Mouse (Mus musculus) gonadal fat pad, adult 2 months (tissue): ENCODE measurements around the gene Tmeff2. TPM values are rescaled to one million over a fixed set of nuclear protein-coding genes. Genes with fewer than 3 reads are reported as not detected.

Experiments used
- DNase-seq: peaks from one replicate; pipeline ENCODE4 v3.0.0-alpha.2; 2012; ENCODE audit warnings: low read depth
- polyA plus RNA-seq: library from polyadenylated mRNA; depleted of rRNA; stranded (reverse); fragments of >200 nt; gene quantifications from 2 replicates; pipeline ENCODE4 v1.2.3, GENCODE M21; 2012

Gene Tmeff2
- polyA plus RNA-seq, 1 experiment = 3.1 TPM

- no peak for DNase-seq
Observed at GRCm38 (mm10) chr1:50980591-50980990, 80.1 kb downstream of the Tmeff2 start.

- DNase-seq = no peak
Observed at GRCm38 (mm10) chr1:50981151-50981828, 80.8 kb downstream of the Tmeff2 start.

DNA sequence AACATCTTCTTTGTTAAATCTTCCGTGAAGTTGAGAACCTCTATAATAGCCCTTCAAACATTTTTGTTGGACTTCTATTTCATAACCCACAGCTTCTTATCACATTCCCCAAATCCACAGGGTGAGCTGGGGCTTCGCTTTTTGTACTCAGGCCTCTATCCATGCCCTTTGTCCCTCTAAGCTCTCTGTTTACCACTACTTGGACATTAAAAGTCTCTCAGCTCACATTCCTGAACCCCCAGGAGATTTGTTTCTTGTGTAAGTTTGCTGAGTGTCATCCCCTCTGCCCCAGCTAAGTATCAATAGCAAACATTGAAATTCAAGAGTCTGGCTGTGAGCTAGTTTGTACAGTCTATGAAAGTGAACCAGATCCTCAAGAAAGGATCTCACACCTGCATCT lies 90.2 kb downstream of the Tmeff2 start:
- no peak for DNase-seq

GRCm38 (mm10) chr1:50994505-50994904 lies 94.1 kb downstream of the Tmeff2 start:
- no peak for DNase-seq

DNA sequence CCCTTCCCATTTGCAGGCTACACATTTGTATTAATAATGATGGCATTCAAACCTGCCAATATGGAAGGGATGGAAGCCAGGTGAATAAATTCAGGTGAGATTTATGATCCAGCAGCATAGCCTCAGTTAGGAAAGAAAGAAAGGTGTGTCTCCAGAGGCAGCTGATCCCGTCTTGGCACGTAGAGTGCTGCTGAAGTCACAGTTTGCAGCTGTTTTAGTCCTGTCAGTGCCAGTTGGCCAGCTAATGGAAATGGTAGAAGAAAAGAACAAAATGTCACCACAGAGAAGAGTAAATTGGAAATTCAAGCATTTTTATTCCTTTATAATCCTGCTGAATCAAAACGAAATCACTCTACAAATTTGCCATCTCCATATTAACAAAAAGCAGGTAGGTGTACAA lies 99.3 kb downstream of the Tmeff2 start:
- DNase-seq = no peak

DNA sequence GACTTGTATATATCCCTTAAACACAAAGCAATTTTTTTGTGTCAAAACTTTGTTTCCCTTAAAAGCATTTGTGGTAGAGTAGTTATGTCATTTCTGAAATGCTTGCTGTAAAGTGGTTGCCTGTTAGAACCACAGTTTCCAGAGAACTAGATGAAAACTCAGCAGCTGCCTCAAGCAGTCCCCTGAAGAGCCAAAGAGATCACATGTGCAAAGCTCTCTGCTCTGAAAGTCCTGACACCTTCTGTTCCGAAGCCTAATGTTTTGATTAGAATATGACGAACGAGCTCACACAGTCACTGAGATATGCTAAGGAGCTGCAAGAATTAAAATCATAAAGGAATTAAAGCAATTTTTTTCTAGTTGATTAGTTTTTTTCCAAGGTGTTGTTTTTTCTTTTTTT lies 107.9 kb downstream of the Tmeff2 start:
- DNase-seq = no peak

- DNase-seq = no peak
Observed at GRCm38 (mm10) chr1:51040249-51040648, 139.8 kb downstream of the Tmeff2 start.

- DNase-seq = no peak
Observed at GRCm38 (mm10) chr1:51044810-51045209, 144.4 kb downstream of the Tmeff2 start.

DNA sequence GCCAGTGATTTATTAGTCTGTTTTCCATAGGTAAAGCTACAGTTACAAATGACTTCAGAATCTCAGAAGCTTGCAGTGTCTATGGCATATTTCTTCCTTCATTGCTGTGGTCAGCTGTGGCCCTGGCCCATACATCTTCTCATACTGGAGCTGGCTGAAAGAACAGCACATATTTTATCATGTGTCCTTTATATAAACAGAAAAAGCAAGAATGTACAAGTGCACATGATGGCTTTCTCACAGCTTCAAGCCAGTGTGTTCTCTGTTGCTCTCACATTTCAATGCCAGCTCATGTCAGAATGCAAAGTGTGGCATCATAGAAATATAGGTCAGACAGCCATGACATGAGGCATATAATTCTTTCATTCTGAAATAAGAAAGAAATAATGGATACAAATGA lies 164.1 kb downstream of the Tmeff2 start:
- no peak for DNase-seq

DNA sequence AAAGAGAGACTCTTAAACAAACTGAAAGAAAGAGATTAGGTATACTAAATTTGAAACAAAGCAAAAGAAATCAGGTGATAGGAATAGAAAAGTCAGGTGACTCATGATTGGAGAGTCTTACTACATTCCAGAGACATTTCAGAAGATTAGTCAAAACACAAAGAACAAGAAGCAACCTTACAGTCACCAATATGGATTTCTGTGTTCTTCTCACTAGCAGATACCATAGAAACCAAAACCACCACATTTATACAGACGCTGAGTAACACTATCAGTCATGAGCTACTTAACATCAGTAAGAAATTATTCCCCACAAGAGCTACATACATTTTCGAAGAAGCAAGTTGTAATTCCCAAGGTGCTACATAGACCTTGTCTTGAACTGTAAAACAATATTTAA lies 165.2 kb downstream of the Tmeff2 start:
- no peak for DNase-seq

- no peak for DNase-seq
Observed at GRCm38 (mm10) chr1:51068814-51069213, 168.4 kb downstream of the Tmeff2 start.

DNA sequence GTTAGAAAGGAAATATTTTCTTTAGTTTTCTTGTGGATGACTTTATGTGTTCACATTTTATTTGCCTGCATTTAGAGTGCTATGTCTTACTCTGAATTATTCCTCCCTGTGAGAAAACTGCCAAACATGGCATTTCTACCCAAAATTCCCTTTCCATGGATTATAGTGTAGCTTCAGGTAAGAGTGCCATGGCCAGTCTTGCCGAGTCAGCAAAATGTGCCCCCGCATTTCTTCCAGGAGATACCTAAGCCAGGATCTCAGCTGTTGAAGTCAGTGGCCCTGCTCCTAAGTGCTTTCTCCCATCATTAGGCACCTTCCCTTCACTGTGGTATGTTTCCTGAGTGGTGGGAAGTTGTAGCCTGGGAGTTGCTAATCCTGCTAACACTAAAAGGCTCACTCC lies 168.8 kb downstream of the Tmeff2 start:
- DNase-seq = no peak

DNA sequence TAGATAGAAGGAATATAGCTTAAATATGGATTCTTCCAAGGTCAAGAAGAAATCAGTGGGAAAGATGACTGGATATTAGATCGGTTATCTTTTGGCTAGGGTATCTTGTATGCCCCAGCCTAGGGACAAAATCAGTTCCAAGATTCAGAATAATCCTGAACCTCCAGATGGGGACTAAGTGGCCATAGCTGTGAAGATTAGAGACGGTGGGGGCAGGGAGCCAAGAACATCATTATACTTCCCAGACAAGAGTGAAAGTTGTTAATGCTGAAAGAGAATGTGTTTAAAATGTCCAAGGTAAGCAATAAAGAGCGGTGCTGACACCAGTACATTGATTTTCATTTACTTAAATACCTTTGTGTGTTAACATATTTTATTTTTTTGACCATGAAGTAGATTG lies 173.6 kb downstream of the Tmeff2 start:
- DNase-seq = no peak

DNA sequence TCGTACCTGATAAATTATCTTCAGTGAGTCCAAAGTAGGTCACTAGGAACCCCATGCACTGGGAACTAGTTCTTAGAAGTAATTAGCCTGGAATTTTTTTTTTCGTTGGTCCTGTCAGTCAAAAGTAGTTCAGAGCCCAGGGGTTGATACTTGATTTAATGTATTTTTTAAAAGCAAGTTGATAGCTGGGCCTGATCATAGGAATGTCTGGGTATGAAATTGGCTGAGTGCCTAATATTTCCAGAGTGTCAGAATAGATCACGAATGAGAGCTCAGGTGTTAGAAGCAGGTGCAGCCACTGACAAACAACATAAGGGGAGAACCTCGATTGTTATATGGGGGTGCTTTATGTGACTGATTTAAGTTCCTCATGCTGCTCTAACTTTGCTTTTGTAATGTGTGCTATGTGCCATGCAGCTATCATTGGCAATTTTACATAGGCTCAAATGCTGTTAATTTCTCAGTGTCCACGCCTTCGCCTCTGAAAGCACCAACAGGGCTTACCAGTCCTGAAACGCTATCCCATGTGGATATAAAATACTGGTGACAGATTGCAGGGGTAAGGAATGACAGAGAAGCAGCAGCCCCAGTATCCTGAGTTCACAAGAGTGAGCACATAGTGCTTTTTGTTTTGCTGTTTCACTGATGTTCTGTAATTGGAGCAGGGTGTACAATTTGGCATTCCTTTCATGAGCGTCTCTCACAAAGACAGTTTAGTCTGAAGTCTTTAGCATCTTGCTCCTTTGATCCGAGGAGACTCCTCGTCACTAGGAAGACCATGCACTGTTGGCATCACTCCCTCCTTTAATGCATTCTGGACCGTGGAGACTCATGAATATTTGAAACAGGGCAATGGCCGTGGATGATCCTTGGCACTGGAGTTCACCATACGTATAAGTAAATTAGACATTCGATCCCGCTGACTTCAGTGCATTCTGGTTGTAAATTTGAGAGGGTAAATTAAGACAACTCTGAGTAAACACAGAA lies 175.6 kb downstream of the Tmeff2 start:
- DNase-seq = no peak

DNA sequence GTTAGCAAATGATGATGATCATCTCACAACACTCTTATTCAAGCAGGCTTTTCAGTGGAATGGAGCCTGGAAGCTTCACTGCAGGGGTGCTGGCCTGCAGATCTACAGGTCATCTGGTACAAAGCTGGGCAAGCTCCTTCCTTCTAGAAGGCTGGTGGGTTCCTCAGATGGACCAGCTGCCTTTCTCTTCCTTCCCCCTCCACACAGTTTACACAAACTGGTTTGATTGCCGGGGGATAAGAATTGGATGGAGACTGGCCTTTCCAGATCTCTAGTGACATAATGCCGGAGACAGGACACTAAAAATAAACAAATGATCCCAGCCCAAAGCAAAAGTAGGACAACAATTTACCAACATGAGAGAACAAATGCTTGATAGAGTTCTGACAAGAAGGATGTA lies 188.5 kb downstream of the Tmeff2 start:
- DNase-seq = no peak

DNA sequence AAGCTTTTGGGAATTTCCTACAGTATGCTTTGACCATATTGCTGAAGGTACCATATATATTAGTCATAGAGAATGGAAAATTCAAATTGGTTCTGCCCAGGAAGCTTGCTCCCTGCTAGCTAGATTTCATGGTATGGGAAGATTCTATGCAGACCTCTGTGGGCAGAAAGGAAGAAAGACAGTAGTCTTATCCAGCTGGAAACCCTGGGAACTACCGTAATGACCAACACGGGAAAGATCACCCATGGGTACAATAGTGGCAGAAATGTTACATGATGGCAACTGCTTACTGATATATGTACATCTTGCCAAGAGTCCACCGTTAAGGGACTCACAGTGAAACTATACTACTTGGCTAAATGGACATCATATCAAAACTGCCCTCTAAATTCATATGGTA lies 189.4 kb downstream of the Tmeff2 start:
- no peak for DNase-seq

GRCm38 (mm10) chr1:51090212-51090761 lies 189.8 kb downstream of the Tmeff2 start:
- DNase-seq = no peak

GRCm38 (mm10) chr1:51094713-51095112 lies 194.3 kb downstream of the Tmeff2 start:
- DNase-seq = no peak

DNA sequence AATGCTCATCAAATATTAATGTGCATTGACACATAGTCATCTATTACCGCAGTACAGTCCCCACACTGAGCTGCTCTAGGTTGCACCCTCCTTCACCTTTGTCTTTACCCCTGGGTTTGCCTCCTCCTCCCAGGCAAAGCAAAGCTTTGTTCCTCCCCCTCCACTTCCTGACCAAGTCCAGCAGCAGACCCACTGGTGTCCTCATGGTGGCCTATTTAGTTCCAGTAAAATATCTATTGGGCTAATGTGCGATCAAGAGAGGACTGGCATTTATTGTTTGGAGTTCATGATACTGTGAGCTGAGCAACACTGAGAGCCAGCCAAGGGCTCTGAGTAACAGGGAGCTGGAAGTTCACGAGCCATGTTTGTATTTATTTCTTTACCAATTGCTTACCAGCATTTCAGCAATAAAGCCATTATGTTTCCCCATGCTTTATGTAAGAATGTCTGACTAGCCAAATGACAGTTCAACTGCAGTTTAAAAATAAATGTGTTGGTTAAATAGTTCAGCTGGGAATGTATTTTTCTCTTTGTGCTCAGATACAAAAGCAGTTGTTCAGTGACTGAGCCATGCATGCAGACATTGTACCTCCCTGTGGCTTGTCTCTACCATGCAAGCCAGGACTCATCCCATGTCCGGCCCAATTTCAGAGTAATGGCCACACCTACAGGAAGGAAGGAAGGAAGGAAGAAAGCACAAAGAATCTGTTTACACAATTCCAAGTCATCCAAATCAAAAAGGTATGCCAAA lies 196.6 kb downstream of the Tmeff2 start:
- DNase-seq = no peak

DNA sequence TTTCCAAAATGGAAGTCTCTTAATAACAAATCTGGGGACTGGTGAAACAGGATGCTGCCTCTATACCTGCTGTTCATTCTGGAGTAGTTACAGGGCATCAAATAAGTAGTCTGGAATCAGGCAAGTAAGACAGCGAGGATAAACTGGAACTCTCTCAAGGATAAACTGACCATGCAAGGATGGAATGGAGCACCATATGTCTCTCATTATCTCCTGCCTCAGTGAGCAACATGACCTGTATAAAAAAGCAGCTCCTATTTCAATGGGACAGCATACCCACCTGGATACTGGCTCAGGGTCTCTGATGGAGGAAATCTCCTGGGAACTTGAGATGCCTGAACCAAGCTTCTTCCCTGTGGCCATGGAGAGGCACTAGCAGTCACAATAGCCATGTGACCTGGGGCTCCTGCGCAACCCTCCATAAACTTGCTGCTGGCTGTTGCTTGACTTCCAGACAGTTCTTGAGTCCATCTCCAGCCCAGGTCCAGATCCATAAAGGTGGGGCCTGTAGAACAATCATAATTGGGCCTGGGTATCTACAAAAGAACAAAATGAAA lies 200.7 kb downstream of the Tmeff2 start:
- DNase-seq = no peak

GRCm38 (mm10) chr1:51104698-51105097 lies 204.3 kb downstream of the Tmeff2 start:
- DNase-seq = no peak
